Mouse (Mus musculus): ENCODE measurements at regions not wholly inside any gene's neighbourhood (a gene's known extent, or its start where the extent isn't known, plus 50 kb on each side); places are given as distances from the start of the nearest gene placed in this dataset.
A peak's percentile ranks its signal among the peaks of the same experiment; 100 is the strongest.

GRCm38 (mm10) chr12:77929571-77929970, 264.5 kb upstream of the Gm6657 start:
- no peaks in the 10 kb centered on the region for H3K4me1 ChIP-seq (ENCODE audit: control insufficient read depth, insufficient read depth, low read length)
- H3K9ac ChIP-seq (ENCODE audit: low read depth, low read length) = no peak overlapping the region
- 60% methylated on average over 1 of the region's 1 CpGs for WGBS (ENCODE audit: insufficient replicate concordance)
- H3K27ac ChIP-seq (ENCODE audit: low read depth, low read length) = no peak overlapping the region
- no peaks in the 10 kb centered on the region for H3K36me3 ChIP-seq (ENCODE audit: control insufficient read depth, insufficient read depth, low read length)
- no peak for ATAC-seq (replicated peaks; ENCODE audit: insufficient number of reproducible peaks, low FRiP score, low TSS enrichment)
- no peaks in the 10 kb centered on the region for H3K27me3 ChIP-seq (ENCODE audit: control insufficient read depth, insufficient read depth, low read length)
- H3K4me3 ChIP-seq (ENCODE audit: low read depth, low read length) = no peak overlapping the region
- H3K4me2 ChIP-seq = no peak overlapping the region
- H3K9me3 ChIP-seq (replicated peaks; ENCODE audit: control insufficient read depth, low read length) = no peaks in the 10 kb centered on the region

GRCm38 (mm10) chr12:77943960-77944359, 250.1 kb upstream of the Gm6657 start:
- Histone ChIP-seq H3K4me3 (ENCODE audit: low read depth, low read length) (no peak overlapping the region), H3K4me2 (no peak overlapping the region), H3K9ac (ENCODE audit: low read depth, low read length) (no peak overlapping the region), H3K4me1 (ENCODE audit: control insufficient read depth, insufficient read depth, low read length) (peaks cover 3% of the 10 kb centered on the region; the same call in 1 of the 2 replicates), H3K27me3 (ENCODE audit: control insufficient read depth, insufficient read depth, low read length) (no peaks in the 10 kb centered on the region), H3K36me3 (ENCODE audit: control insufficient read depth, insufficient read depth, low read length) (no peaks in the 10 kb centered on the region), H3K9me3 (replicated peaks; ENCODE audit: control insufficient read depth, low read length) (no peaks in the 10 kb centered on the region), H3K27ac (ENCODE audit: low read depth, low read length) (no peak overlapping the region)
- 50% methylated on average over 8 of the region's 8 CpGs for WGBS (ENCODE audit: insufficient replicate concordance)
- no peak for ATAC-seq (replicated peaks; ENCODE audit: insufficient number of reproducible peaks, low FRiP score, low TSS enrichment)

GRCm38 (mm10) chr12:77949474-77950017, 244.5 kb upstream of the Gm6657 start:
- no peak for ATAC-seq (replicated peaks; ENCODE audit: insufficient number of reproducible peaks, low FRiP score, low TSS enrichment)
- 35% methylated on average over 16 of the region's 16 CpGs for WGBS (ENCODE audit: insufficient replicate concordance)

DNA sequence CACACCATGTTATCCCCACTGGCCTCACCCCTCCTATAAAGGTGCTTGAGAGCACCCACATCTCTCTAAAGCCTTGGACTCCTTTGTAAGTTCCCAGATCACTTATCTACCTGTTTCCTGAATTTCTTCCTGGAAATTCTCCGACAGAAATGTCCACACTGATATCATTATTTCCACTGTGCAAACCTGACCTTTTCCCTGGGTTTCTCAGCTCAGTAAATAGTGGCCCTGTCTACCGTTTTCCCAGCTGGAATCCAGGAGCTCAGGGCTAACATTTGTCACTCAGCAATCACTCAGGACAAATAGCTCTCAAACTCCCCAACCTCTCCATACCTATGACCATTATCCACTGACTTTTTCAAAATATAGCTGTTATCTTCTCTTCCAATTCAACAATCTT, 241.6 kb upstream of the Gm6657 start:
- 35% methylated on average over 2 of the region's 2 CpGs for WGBS (ENCODE audit: insufficient replicate concordance)
- H3K27me3 ChIP-seq (ENCODE audit: control insufficient read depth, insufficient read depth, low read length) = no peaks in the 10 kb centered on the region
- ATAC-seq (replicated peaks; ENCODE audit: insufficient number of reproducible peaks, low FRiP score, low TSS enrichment) = no peak
- no peaks in the 10 kb centered on the region for H3K9me3 ChIP-seq (replicated peaks; ENCODE audit: control insufficient read depth, low read length)
- H3K4me2 ChIP-seq = no peak overlapping the region
- H3K27ac ChIP-seq (ENCODE audit: low read depth, low read length) = no peak overlapping the region
- H3K9ac ChIP-seq (ENCODE audit: low read depth, low read length) = no peak overlapping the region
- H3K4me1 ChIP-seq (ENCODE audit: control insufficient read depth, insufficient read depth, low read length) = no peaks in the 10 kb centered on the region
- H3K4me3 ChIP-seq (ENCODE audit: low read depth, low read length) = no peak overlapping the region
- no peaks in the 10 kb centered on the region for H3K36me3 ChIP-seq (ENCODE audit: control insufficient read depth, insufficient read depth, low read length)

More at GRCm38 (mm10) chr12:77949474-77950017, 244.5 kb upstream of the Gm6657 start:
- no peak overlapping the region for H3K9ac ChIP-seq (ENCODE audit: low read depth, low read length)
- H3K4me1 ChIP-seq (ENCODE audit: control insufficient read depth, insufficient read depth, low read length) = no peaks in the 10 kb centered on the region
- H3K4me3 ChIP-seq (ENCODE audit: low read depth, low read length) = peak overlapping the region; percentile 21; the same call in 1 of the 2 replicates
- H3K27ac ChIP-seq (ENCODE audit: low read depth, low read length) = no peak overlapping the region
- peak overlapping the region; percentile 61 for H3K4me2 ChIP-seq
- no peaks in the 10 kb centered on the region for H3K27me3 ChIP-seq (ENCODE audit: control insufficient read depth, insufficient read depth, low read length)
- no peaks in the 10 kb centered on the region for H3K36me3 ChIP-seq (ENCODE audit: control insufficient read depth, insufficient read depth, low read length)
- no peaks in the 10 kb centered on the region for H3K9me3 ChIP-seq (replicated peaks; ENCODE audit: control insufficient read depth, low read length)

GRCm38 (mm10) chr12:77962631-77963030, 231.4 kb upstream of the Gm6657 start:
- no peaks in the 10 kb centered on the region for H3K4me1 ChIP-seq (ENCODE audit: control insufficient read depth, insufficient read depth, low read length)
- no peaks in the 10 kb centered on the region for H3K27me3 ChIP-seq (ENCODE audit: control insufficient read depth, insufficient read depth, low read length)
- H3K9me3 ChIP-seq (replicated peaks; ENCODE audit: control insufficient read depth, low read length) = no peaks in the 10 kb centered on the region
- H3K4me3 ChIP-seq (ENCODE audit: low read depth, low read length) = no peak overlapping the region
- ATAC-seq (replicated peaks; ENCODE audit: insufficient number of reproducible peaks, low FRiP score, low TSS enrichment) = no peak
- H3K27ac ChIP-seq (ENCODE audit: low read depth, low read length) = no peak overlapping the region
- no peak overlapping the region for H3K4me2 ChIP-seq
- 82% methylated on average over 6 of the region's 6 CpGs for WGBS (ENCODE audit: insufficient replicate concordance)
- no peaks in the 10 kb centered on the region for H3K36me3 ChIP-seq (ENCODE audit: control insufficient read depth, insufficient read depth, low read length)
- H3K9ac ChIP-seq (ENCODE audit: low read depth, low read length) = no peak overlapping the region

DNA sequence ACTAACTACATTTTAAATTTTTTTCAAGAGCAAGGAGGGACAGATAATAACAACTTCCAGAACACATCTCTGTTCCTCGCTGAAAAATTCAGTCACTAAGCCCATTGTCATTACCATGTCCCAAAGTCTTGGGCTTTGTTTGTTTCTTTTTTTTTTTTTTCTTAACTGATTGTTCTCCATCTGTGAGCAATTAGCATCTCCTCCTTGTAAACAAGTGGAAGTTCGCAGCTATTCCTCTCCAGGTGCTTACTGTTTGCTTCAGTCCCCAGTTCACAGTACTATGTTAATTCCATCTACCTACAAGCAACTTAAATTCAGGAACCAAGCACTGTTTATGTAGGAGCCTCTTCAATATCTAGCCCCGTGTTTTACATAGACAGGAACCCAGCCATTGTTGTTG, 225.5 kb upstream of the Gm6657 start:
- Histone ChIP-seq H3K9me3 (replicated peaks; ENCODE audit: control insufficient read depth, low read length) (no peaks in the 10 kb centered on the region), H3K9ac (ENCODE audit: low read depth, low read length) (no peak overlapping the region), H3K27me3 (ENCODE audit: control insufficient read depth, insufficient read depth, low read length) (no peaks in the 10 kb centered on the region), H3K4me1 (ENCODE audit: control insufficient read depth, insufficient read depth, low read length) (0 out of 2 replicates have a peak, but pooled peaks cover 6% of the 10 kb centered on the region), H3K27ac (ENCODE audit: low read depth, low read length) (no peak overlapping the region), H3K4me2 (no peak overlapping the region), H3K36me3 (ENCODE audit: control insufficient read depth, insufficient read depth, low read length) (no peaks in the 10 kb centered on the region), H3K4me3 (ENCODE audit: low read depth, low read length) (no peak overlapping the region)
- ATAC-seq (replicated peaks; ENCODE audit: insufficient number of reproducible peaks, low FRiP score, low TSS enrichment) = no peak
- WGBS (ENCODE audit: insufficient replicate concordance) = 51% methylated on average over 3 of the region's 3 CpGs

DNA sequence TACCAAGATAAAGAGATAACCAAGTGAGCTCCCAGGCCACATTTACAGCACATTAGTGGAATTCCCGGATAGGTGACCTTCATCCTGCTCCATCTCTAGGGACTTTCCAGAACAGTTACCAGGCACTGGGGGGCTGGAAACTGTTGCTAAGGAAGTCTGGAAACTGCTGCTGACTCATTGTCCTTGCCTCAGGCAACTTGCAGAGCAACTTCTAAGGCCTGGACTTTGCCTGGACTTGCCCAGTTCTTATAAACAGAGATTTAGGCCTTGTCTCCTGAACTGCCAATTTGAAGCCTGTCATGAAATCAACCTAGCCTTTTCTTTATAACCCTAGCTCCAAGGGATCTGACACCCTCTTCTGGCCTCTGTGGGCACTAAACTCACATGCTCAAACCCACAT, 224.0 kb upstream of the Gm6657 start:
- no peaks in the 10 kb centered on the region for H3K9me3 ChIP-seq (replicated peaks; ENCODE audit: control insufficient read depth, low read length)
- 51% methylated on average over 1 of the region's 1 CpGs for WGBS (ENCODE audit: insufficient replicate concordance)
- no peak overlapping the region for H3K9ac ChIP-seq (ENCODE audit: low read depth, low read length)
- H3K27me3 ChIP-seq (ENCODE audit: control insufficient read depth, insufficient read depth, low read length) = no peaks in the 10 kb centered on the region
- no peak overlapping the region for H3K4me2 ChIP-seq
- no peaks in the 10 kb centered on the region for H3K36me3 ChIP-seq (ENCODE audit: control insufficient read depth, insufficient read depth, low read length)
- no peak overlapping the region for H3K4me3 ChIP-seq (ENCODE audit: low read depth, low read length)
- H3K4me1 ChIP-seq (ENCODE audit: control insufficient read depth, insufficient read depth, low read length) = 0 out of 2 replicates have a peak, but pooled peaks cover 6% of the 10 kb centered on the region
- ATAC-seq (replicated peaks; ENCODE audit: insufficient number of reproducible peaks, low FRiP score, low TSS enrichment) = no peak
- H3K27ac ChIP-seq (ENCODE audit: low read depth, low read length) = no peak overlapping the region

GRCm38 (mm10) chr12:77972165-77972564, 221.9 kb upstream of the Gm6657 start:
- H3K27ac ChIP-seq (ENCODE audit: low read depth, low read length) = 0 out of 2 replicates have a peak overlapping the region, but pooled peaks have one; percentile 10

GRCm38 (mm10) chr12:77976952-77977351, 217.1 kb upstream of the Gm6657 start:
- H3K27ac ChIP-seq (ENCODE audit: low read depth, low read length) = no peak overlapping the region
- no peak overlapping the region for H3K9ac ChIP-seq (ENCODE audit: low read depth, low read length)
- no peaks in the 10 kb centered on the region for H3K27me3 ChIP-seq (ENCODE audit: control insufficient read depth, insufficient read depth, low read length)
- no peaks in the 10 kb centered on the region for H3K36me3 ChIP-seq (ENCODE audit: control insufficient read depth, insufficient read depth, low read length)
- H3K9me3 ChIP-seq (replicated peaks; ENCODE audit: control insufficient read depth, low read length) = no peaks in the 10 kb centered on the region
- WGBS (ENCODE audit: insufficient replicate concordance) = 66% methylated on average over 2 of the region's 2 CpGs
- 0 out of 2 replicates have a peak, but pooled peaks cover 1% of the 10 kb centered on the region for H3K4me1 ChIP-seq (ENCODE audit: control insufficient read depth, insufficient read depth, low read length)
- no peak for ATAC-seq (replicated peaks; ENCODE audit: insufficient number of reproducible peaks, low FRiP score, low TSS enrichment)
- H3K4me3 ChIP-seq (ENCODE audit: low read depth, low read length) = no peak overlapping the region
- no peak overlapping the region for H3K4me2 ChIP-seq

More at GRCm38 (mm10) chr12:77972165-77972564, 221.9 kb upstream of the Gm6657 start:
- Histone ChIP-seq H3K9me3 (replicated peaks; ENCODE audit: control insufficient read depth, low read length) (no peaks in the 10 kb centered on the region), H3K4me2 (no peak overlapping the region), H3K9ac (ENCODE audit: low read depth, low read length) (no peak overlapping the region), H3K4me3 (ENCODE audit: low read depth, low read length) (no peak overlapping the region), H3K36me3 (ENCODE audit: control insufficient read depth, insufficient read depth, low read length) (no peaks in the 10 kb centered on the region), H3K27me3 (ENCODE audit: control insufficient read depth, insufficient read depth, low read length) (no peaks in the 10 kb centered on the region), H3K4me1 (ENCODE audit: control insufficient read depth, insufficient read depth, low read length) (0 out of 2 replicates have a peak, but pooled peaks cover 6% of the 10 kb centered on the region)
- 16% methylated on average over 4 of the region's 4 CpGs for WGBS (ENCODE audit: insufficient replicate concordance)
- ATAC-seq (replicated peaks; ENCODE audit: insufficient number of reproducible peaks, low FRiP score, low TSS enrichment) = no peak
